Mouse (Mus musculus) testis, adult 2 months (tissue): ENCODE measurements around the gene Egfem1.

Experiments used
- CTCF ChIP-seq: fragments of 200-500 bp; IDR thresholded peaks from 2 replicates; pipeline ENCODE4 v1.5.1; 2012; ENCODE audit warnings: low read depth, mild to moderate bottlenecking, inconsistent platforms, low read length, moderate library complexity; ENCODE audit not compliant: control insufficient read depth, insufficient read depth, insufficient replicate concordance
- POLR2A ChIP-seq: fragments of 200-500 bp; IDR thresholded peaks from 2 replicates; pipeline ENCODE4 v1.6.1; 2012; ENCODE audit warnings: low read depth, mild to moderate bottlenecking, inconsistent platforms, low read length, moderate library complexity; ENCODE audit not compliant: control insufficient read depth

DNA sequence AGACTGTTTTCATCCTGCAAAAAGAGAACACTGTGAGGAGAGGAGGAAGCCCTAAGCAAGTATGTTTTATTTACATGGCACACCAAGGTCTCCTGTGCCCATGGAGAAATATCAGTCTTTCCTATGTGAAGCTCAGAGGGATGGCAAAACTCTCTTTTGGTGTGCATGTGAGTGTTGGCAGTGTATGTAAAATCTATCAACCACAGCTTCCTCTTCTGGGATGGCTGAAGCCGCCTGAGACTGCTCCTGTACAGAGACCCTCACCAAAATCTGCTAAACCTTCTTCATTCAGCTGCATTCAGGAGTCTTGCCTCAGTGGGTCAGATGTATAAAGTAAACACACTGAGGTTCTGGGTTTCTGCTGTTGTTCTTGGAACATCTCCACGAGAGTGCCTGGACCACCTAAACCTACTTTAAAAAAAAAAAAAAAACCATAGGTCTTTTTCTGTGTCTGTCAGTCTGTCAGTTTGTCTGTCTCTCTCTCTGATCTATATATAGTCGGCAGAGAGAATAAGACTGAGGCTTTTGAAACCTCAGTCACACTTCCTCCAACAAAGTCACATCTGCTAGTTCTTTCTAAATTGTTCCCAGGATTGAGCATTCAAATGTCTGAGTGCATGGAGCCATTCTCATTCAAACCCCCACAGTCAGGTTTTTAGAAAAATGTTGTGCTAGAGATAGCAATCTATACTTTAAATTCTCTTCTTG, 24.3 kb downstream of the Egfem1 start:
- TF ChIP-seq CTCF (no peak), POLR2A (no peak)
